Mouse (Mus musculus): ENCODE data around the gene Gm28891. TPM values are rescaled to one million over a fixed set of nuclear protein-coding genes. Genes with fewer than 3 reads are reported as not detected.

The Gm28891 gene
- not detected in 2 replicates for polyA plus RNA-seq (2012; rRNA removed; ENCODE audit: low replicate concordance)

DNA sequence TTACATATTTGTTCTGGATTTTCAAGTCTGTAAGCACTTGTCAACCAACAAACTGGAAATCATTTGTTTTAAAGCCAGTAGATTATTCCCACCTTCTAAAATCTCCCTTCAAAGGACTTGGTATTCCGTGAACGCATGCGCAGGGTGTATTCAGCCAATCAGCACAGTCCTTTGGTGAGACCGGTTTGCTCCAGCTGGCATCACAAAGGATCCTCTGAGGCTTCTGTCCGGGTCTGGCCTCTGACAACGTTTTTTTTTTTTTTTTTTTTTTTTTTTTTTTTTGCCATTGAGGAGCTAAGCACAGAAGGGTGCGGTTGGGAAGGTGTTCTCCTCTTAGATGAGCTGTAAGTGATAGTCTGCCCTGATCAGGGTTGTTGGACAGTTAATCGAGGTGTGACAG lies at the start of gene Gm28891:
Gm28891 (plus strand) TSS at position 301 of the 400 bp plus-strand sequence.

Data from mammary gland, adult 2 months (tissue).